Mouse (Mus musculus): ENCODE measurements around the gene Uimc1.

The Uimc1 gene

GRCm38 (mm10) chr13:55058042-55058441 is 42.1 kb downstream of the Uimc1 start:
- in situ Hi-C loops (cut with MboI; ENCODE audit: unreplicated experiment in 2 of 2), result no loop called here

- in situ Hi-C loops (cut with MboI; ENCODE audit: unreplicated experiment in 2 of 2), result no loop called here
Measured at GRCm38 (mm10) chr13:55047706-55048105, 52.4 kb downstream of the Uimc1 start.

- in situ Hi-C loops (cut with MboI; ENCODE audit: unreplicated experiment in 2 of 2), result no loop called here
Measured at GRCm38 (mm10) chr13:55040016-55040415, 60.1 kb downstream of the Uimc1 start.

- in situ Hi-C loops (cut with MboI; ENCODE audit: unreplicated experiment in 2 of 2), result no loop called here
Measured at GRCm38 (mm10) chr13:55024215-55024614, 75.9 kb downstream of the Uimc1 start.

- in situ Hi-C loops (cut with MboI; ENCODE audit: unreplicated experiment in 2 of 2), result no loop called here
Measured at GRCm38 (mm10) chr13:55022715-55023114, 77.4 kb downstream of the Uimc1 start.

- in situ Hi-C loops (cut with MboI; ENCODE audit: unreplicated experiment in 2 of 2), result no loop called here
Measured at GRCm38 (mm10) chr13:55022256-55022655, 77.8 kb downstream of the Uimc1 start.

- in situ Hi-C loops (cut with MboI; ENCODE audit: unreplicated experiment in 2 of 2), result no loop called here
Measured at GRCm38 (mm10) chr13:55021194-55021779, 78.8 kb downstream of the Uimc1 start, which contains the start of gene Hk3. Gene Hk3 (minus strand): TSS chr13:55021385.

GRCm38 (mm10) chr13:55020051-55020450 is 80.0 kb downstream of the Uimc1 start:
- in situ Hi-C loops (cut with MboI; ENCODE audit: unreplicated experiment in 2 of 2), result no loop called here

GRCm38 (mm10) chr13:55019181-55019580 is 80.9 kb downstream of the Uimc1 start:
- in situ Hi-C loops (cut with MboI; ENCODE audit: unreplicated experiment in 2 of 2), result no loop called here

- in situ Hi-C loops (cut with MboI; ENCODE audit: unreplicated experiment in 2 of 2), result no loop called here
Measured at GRCm38 (mm10) chr13:55018700-55019099, 81.4 kb downstream of the Uimc1 start.

GRCm38 (mm10) chr13:55017898-55018599 is 82.1 kb downstream of the Uimc1 start:
- in situ Hi-C loops (cut with MboI; ENCODE audit: unreplicated experiment in 2 of 2), result no loop called here

GRCm38 (mm10) chr13:55017154-55017897 is 82.8 kb downstream of the Uimc1 start:
- in situ Hi-C loops (cut with MboI; ENCODE audit: unreplicated experiment in 2 of 2), result no loop called here

GRCm38 (mm10) chr13:55014451-55014850 is 85.6 kb downstream of the Uimc1 start:
- in situ Hi-C loops (cut with MboI; ENCODE audit: unreplicated experiment in 2 of 2), result no loop called here

- in situ Hi-C loops (cut with MboI; ENCODE audit: unreplicated experiment in 2 of 2), result no loop called here
Measured at GRCm38 (mm10) chr13:55013702-55014344, 86.3 kb downstream of the Uimc1 start.

GRCm38 (mm10) chr13:55011981-55012478 is 88.1 kb downstream of the Uimc1 start:
- in situ Hi-C loops (cut with MboI; ENCODE audit: unreplicated experiment in 2 of 2), result no loop called here

GRCm38 (mm10) chr13:55011103-55011502 is 89.0 kb downstream of the Uimc1 start:
- in situ Hi-C loops (cut with MboI; ENCODE audit: unreplicated experiment in 2 of 2), result no loop called here

GRCm38 (mm10) chr13:55008589-55008988 is 91.5 kb downstream of the Uimc1 start:
- in situ Hi-C loops (cut with MboI; ENCODE audit: unreplicated experiment in 2 of 2), result no loop called here

- in situ Hi-C loops (cut with MboI; ENCODE audit: unreplicated experiment in 2 of 2), result no loop called here
Measured at GRCm38 (mm10) chr13:55006415-55006742, 93.7 kb downstream of the Uimc1 start.

GRCm38 (mm10) chr13:55005691-55006414 is 94.2 kb downstream of the Uimc1 start:
- in situ Hi-C loops (cut with MboI; ENCODE audit: unreplicated experiment in 2 of 2), result no loop called here

- in situ Hi-C loops (cut with MboI; ENCODE audit: unreplicated experiment in 2 of 2), result no loop called here
Measured at GRCm38 (mm10) chr13:55004646-55005045, 95.5 kb downstream of the Uimc1 start.
